Mouse (Mus musculus): ENCODE measurements around the gene Pdia6.

DNA sequence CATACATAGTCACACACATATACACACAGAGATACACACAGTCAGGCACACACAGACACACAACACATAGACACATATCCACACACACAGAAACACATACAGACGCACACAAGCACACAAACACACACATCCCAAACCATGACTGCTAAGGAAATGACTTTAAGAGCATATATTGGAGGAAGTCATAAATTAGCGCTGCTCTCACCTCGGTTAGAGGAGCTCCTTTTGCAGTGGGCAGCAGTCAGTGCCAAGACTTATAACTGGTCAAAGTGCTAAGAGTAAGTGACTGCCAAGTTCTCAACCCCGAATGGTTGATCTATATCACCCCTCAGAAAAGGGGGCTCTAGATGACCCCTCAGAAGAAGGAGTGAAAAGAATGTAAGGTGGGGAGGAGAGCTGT lies 47.2 kb upstream of the Pdia6 start:
- TF ChIP-seq CTCF (IDR thresholded peaks at IDR 0.05; ENCODE audit: borderline replicate concordance, insufficient read depth, low read depth, low read length): no peak
- TF ChIP-seq POLR2A (IDR thresholded peaks at IDR 0.05; ENCODE audit: borderline replicate concordance, insufficient read depth, low read length): no peak

Measured in cerebellum, adult 2 months (tissue).